14 mouse cellular contexts compared by ENCODE assay signal in genomic region chr2:151609974-151610373, GRCm38 (mm10). TPM values are rescaled to one million over a fixed set of nuclear protein-coding genes. Genes with fewer than 3 reads are reported as not detected.
DNase-seq lines count a peak whose midpoint lies in the region.
"Had no signal": no experiment of that assay in that cellular context is flagged by ENCODE, and none has a peak within 500 bp of the region (broad histone marks: within the 10 kb centered on the region; RNA-seq: fewer than 3 reads in every experiment).

No protein-coding gene starts in this region.

- WGBS in limb, embryonic 10.5 days: 42% methylated on average over 3 of the region's 3 CpGs

- peak overlapping the region; percentile 46; the same call in 1 of the 2 replicates for H3K27ac ChIP-seq in limb, embryonic 10.5 days
- H3K27ac ChIP-seq: forebrain, embryonic 15.5 days; hindbrain, embryonic 15.5 days had no signal

- H3K27me3 ChIP-seq in limb, embryonic 10.5 days (ENCODE audit: low read depth, poor library complexity, severe bottlenecking): no peaks in the 10 kb centered on the region
- H3K27me3 ChIP-seq: forebrain, embryonic 15.5 days; hindbrain, embryonic 15.5 days had no signal

- peaks cover 18% of the 10 kb centered on the region for H3K4me1 ChIP-seq in limb, embryonic 10.5 days

- peak; percentile 30 for DNase-seq in kidney, postnatal 10 days
- no peak for DNase-seq in kidney, adult 18-20 months
- peak; percentile 46 for DNase-seq in 3T3-L1 (ENCODE audit: low read depth, low spot score)
- DNase-seq in NIH3T3 (ENCODE audit: low read depth): peak; percentile 40
- DNase-seq in limb, embryonic 10.5 days (ENCODE audit: low spot score): no peak
- no peak for DNase-seq in layer of hippocampus, adult 11-12 months (ENCODE audit: low spot score)
- no peak for DNase-seq in heart, adult 8-10 months (ENCODE audit: low spot score)
- DNase-seq: heart, adult 11 months had no signal

- H3K4me3 ChIP-seq in limb, embryonic 10.5 days: no peak overlapping the region
- H3K4me3 ChIP-seq: forebrain, embryonic 15.5 days; hindbrain, embryonic 15.5 days had no signal

- no peaks in the 10 kb centered on the region for H3K36me3 ChIP-seq in limb, embryonic 10.5 days
- H3K36me3 ChIP-seq: forebrain, embryonic 15.5 days; G1E; hindbrain, embryonic 15.5 days had no signal

- H3K9me3 ChIP-seq in limb, embryonic 10.5 days (replicated peaks): no peaks in the 10 kb centered on the region
- H3K9me3 ChIP-seq: forebrain, embryonic 15.5 days; G1E; hindbrain, embryonic 15.5 days had no signal

RNA-seq across cellular contexts. Expression of gene Snph, which starts 22.4 kb away (rescaled TPM):
- 0.14 and 0.30 TPM in 2 replicates for polyA plus RNA-seq in limb, embryonic 10.5 days (2016; fragmentation: Nextera tagmentation; extraction: Ambion mirVana)
- total RNA-seq in heart, adult 8-10 months (2022): 1 to 10 TPM; 4.1 to 6.1 (median 4.5) TPM
- total RNA-seq: common myeloid progenitor, adult 5-6 weeks had no signal
- polyA plus RNA-seq: G1E had no signal

RNA-seq across cellular contexts. Expression of gene Sdcbp2, which starts 37.6 kb away (rescaled TPM):
- polyA plus RNA-seq in limb, embryonic 10.5 days (2016; fragmentation: Nextera tagmentation; extraction: Ambion mirVana): 0.55 and 0.73 TPM in 2 replicates
- 1 to 10 TPM; 1.7 to 2.7 (median 2.5) TPM for total RNA-seq in heart, adult 8-10 months (2022)
- total RNA-seq: common myeloid progenitor, adult 5-6 weeks; G1E had no signal

RNA-seq across cellular contexts. Expression of gene Rad21l, which starts 58.4 kb away (rescaled TPM):
- polyA plus RNA-seq in limb, embryonic 10.5 days (2016; fragmentation: Nextera tagmentation; extraction: Ambion mirVana): not detected in 2 replicates
- not detected for total RNA-seq in heart, adult 8-10 months (2022)
- total RNA-seq: common myeloid progenitor, adult 5-6 weeks; G1E had no signal
- polyA plus RNA-seq: G1E; liver, embryonic 16.5 days; small intestine, adult 2 months had no signal

Comparison
In these comparisons a context has a peak if more than half of its experiments do, and no peak if none do; other contexts are left out.
1. DNase-seq: peak in kidney, postnatal 10 days (single experiment), 3T3-L1 (single experiment) and NIH3T3 (single experiment); none in kidney, adult 18-20 months (single experiment), limb, embryonic 10.5 days (single experiment), layer of hippocampus, adult 11-12 months (single experiment) and heart, adult 8-10 months (single experiment).